Mouse (Mus musculus) cerebellum, adult 2 months (tissue): ENCODE measurements around the gene Trrap. TPM values are rescaled to one million over a fixed set of nuclear protein-coding genes. Genes with fewer than 3 reads are reported as not detected.

Source experiments
- DNase-seq, 2 experiments: peaks; one replicate each; pipeline ENCODE4 v3.0.0; 2021
- H3K27ac ChIP-seq: fragments of 200-500 bp; 2 replicates; pipeline ENCODE4 v1.5.1; 2012; ENCODE audit warnings: low read length, control low read depth, inconsistent platforms; ENCODE audit not compliant: insufficient read depth
- H3K27me3 ChIP-seq: fragments of 200-500 bp; 2 replicates; pipeline ENCODE4 v1.6.1; 2012; ENCODE audit warnings: inconsistent platforms, mild to moderate bottlenecking, low read length, moderate library complexity; ENCODE audit not compliant: control insufficient read depth, insufficient read depth
- H3K4me1 ChIP-seq: fragments of 200-500 bp; 2 replicates; pipeline ENCODE4 v1.6.1; 2011; ENCODE audit warnings: low read length; ENCODE audit not compliant: control insufficient read depth, insufficient read depth
- H3K4me3 ChIP-seq: fragments of 200-500 bp; replicated peaks from 2 replicates; pipeline ENCODE3; 2011; ENCODE audit warnings: mild to moderate bottlenecking, low read depth, low read length, control low read depth; ENCODE audit not compliant: insufficient read depth
- CTCF ChIP-seq: fragments of 200-500 bp; IDR thresholded peaks from 2 replicates; pipeline ENCODE4 v1.5.1; 2011; ENCODE audit warnings: low read depth, mild to moderate bottlenecking, control low read depth, low read length, moderate library complexity, borderline replicate concordance; ENCODE audit not compliant: insufficient read depth
- POLR2A ChIP-seq: fragments of 200-500 bp; IDR thresholded peaks from 2 replicates; pipeline ENCODE4 v1.6.1; 2011; ENCODE audit warnings: low read length, control low read depth, borderline replicate concordance; ENCODE audit not compliant: insufficient read depth
- WGBS: fragments of 180-500 bp; shearing (Covaris S2); methylation state at CpG from one replicate; pipeline ENCODE4 v1.1.7; 2018; 5-methylcytosine and 5-hydroxymethylcytosine counted together
- polyA plus RNA-seq: library from polyadenylated mRNA; depleted of rRNA; stranded (reverse); fragments of >200 nt; gene quantifications from 2 replicates; pipeline ENCODE4 v1.2.3, GENCODE M21; 2012

Trrap gene
- polyA plus RNA-seq, 1 experiment, result 128 TPM

DNA sequence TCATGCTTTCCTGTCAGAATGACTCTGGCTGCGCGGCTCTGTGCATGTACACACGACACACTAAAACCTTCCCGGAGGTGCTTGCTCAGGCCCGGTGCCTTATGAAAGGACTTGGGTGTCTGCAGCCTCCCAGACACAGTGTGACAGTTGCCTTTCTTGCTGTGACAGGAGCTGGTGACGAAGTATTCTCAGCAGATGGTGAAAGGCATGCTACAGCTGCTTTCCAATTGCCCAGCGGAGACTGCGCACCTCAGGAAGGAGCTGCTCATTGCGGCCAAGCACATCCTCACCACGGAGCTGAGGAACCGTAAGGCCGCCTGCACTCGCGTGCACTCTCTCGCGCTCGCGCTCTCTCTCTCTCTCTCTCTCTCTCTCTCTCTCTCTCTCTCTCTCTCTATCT is 18.9 kb downstream of the Trrap start:
- no peak for DNase-seq

DNA sequence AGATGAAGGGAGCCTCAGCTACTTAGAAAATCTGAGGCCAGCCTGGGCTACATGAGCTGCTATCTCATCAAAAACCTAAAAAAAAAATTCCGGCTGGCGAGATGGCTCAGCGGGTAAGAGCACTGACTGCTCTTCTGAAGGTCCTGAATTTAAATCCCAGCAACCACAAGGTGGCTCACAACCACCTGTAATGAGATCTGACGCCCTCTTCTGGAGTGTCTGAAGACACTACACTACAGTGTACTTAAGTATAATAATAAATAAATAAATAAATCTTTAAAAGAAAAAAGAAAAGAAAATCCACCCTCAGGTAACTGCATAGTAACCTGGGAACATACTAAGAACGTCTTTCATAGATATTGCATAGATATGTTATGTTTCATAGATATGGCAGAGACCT is 25.8 kb downstream of the Trrap start:
- Histone ChIP-seq H3K27me3 (no peaks in the 10 kb centered on the region), H3K4me3 (no peak overlapping the region), H3K27ac (no peak overlapping the region), H3K4me1 (no peaks in the 10 kb centered on the region)
- DNase-seq, result no peak
- TF ChIP-seq POLR2A (no peak), CTCF (no peak)
- 89% methylated on average over 5 of the region's 5 CpGs for WGBS

More for the DNA sequence above, 18.9 kb downstream of the Trrap start:
- Histone ChIP-seq H3K27me3 (no peaks in the 10 kb centered on the region), H3K4me3 (no peak overlapping the region), H3K27ac (no peak overlapping the region), H3K4me1 (no peaks in the 10 kb centered on the region)
- TF ChIP-seq POLR2A (no peak), CTCF (no peak)
- WGBS, result 95% methylated on average over 18 of the region's 18 CpGs

DNA sequence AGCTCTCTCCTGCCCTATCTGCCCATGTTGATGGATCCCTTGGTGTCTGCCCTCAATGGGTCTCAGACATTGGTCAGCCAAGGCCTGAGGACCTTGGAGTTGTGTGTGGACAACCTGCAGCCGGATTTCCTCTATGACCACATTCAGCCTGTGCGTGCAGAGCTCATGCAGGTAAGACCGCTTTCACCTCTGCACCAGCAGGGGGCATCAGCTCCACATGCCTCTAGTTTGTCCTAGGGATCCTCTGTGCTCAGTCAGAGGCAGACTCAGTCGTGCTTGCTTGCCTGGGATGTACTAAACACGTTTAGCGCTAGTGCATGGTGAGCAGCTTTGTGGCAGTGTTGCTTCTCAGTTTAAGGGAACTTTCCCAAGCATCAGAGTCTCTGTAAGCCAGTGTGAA is 27.2 kb downstream of the Trrap start:
- H3K4me3 ChIP-seq, result no peak overlapping the region
- no peak overlapping the region for H3K27ac ChIP-seq
- no peaks in the 10 kb centered on the region for H3K4me1 ChIP-seq
- WGBS, result 64% methylated on average over 6 of the region's 6 CpGs
- no peaks in the 10 kb centered on the region for H3K27me3 ChIP-seq
- peak; percentile 30 to 38 for DNase-seq
- no peak for TF ChIP-seq POLR2A
- TF ChIP-seq CTCF, result peak; percentile 67

DNA sequence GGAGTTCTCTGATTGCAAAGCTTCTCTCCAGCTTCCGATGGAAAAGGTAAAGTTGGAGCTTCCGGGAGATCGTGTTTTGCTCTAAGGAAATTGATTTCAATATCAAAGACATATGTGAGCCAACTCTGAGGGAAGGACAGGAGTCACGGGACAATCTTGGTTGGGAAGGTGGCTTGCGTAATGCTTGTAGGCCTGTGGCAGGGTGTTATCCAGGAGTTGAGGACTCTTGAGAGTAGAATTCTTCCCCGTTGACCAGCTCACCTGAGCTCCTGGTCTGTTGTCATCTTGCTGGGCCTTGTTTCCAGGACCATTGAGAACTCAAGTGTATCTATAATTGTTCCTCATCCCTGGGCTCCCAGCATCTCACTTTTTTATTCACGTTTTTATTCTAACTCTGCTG is 29.6 kb downstream of the Trrap start:
- no peak overlapping the region for H3K27ac ChIP-seq
- no peaks in the 10 kb centered on the region for H3K4me1 ChIP-seq
- H3K4me3 ChIP-seq, result no peak overlapping the region
- TF ChIP-seq POLR2A, result no peak
- TF ChIP-seq CTCF, result no peak
- 92% methylated on average over 7 of the region's 7 CpGs for WGBS
- no peak for DNase-seq
- no peaks in the 10 kb centered on the region for H3K27me3 ChIP-seq

DNA sequence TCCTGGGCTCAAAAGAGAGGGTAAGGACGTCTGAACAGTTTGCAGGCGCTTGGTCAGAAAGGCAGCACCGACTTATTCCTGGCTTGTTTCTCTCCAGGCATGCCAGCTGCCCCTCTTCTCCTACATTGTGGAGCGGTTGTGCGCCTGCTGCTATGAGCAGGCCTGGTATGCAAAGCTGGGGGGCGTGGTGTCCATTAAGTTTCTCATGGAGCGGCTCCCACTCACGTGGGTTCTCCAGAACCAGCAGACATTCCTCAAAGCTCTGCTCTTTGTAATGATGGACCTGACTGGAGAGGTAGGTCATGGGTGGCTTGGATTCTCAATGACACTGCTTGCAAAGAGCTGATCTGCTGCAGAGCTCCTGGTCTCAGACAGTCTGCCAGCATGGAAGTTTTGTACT is 35.5 kb downstream of the Trrap start:
- Histone ChIP-seq H3K27me3 (no peaks in the 10 kb centered on the region), H3K4me3 (no peak overlapping the region), H3K4me1 (no peaks in the 10 kb centered on the region), H3K27ac (no peak overlapping the region)
- WGBS, result 94% methylated on average over 8 of the region's 8 CpGs
- no peak for TF ChIP-seq CTCF
- no peak for TF ChIP-seq POLR2A
- no peak for DNase-seq

DNA sequence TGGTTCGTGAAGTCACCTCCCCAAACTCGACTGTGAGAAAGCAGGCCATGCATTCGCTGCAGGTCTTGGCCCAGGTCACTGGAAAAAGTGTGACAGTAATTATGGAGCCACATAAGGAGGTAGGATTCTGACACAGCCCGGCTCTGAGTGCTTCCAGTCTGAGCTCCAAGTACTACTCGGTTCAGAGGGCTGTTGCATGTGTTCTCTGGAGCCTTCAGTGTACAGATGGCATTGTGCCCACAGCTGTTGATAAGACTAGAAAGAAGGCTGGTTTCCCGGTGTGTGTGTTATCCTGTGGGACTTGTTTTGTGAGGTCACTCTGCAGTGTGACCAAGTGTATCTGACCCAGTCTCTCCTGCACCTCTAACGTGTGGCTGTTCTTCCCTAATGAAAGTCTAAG is 36.6 kb downstream of the Trrap start:
- TF ChIP-seq POLR2A (no peak), CTCF (no peak)
- H3K4me1 ChIP-seq, result no peaks in the 10 kb centered on the region
- 87% methylated on average over 7 of the region's 7 CpGs for whole genome bisulfite sequencing
- no peak for DNase-seq
- H3K27me3 ChIP-seq, result no peaks in the 10 kb centered on the region
- no peak overlapping the region for H3K4me3 ChIP-seq
- H3K27ac ChIP-seq, result no peak overlapping the region

DNA sequence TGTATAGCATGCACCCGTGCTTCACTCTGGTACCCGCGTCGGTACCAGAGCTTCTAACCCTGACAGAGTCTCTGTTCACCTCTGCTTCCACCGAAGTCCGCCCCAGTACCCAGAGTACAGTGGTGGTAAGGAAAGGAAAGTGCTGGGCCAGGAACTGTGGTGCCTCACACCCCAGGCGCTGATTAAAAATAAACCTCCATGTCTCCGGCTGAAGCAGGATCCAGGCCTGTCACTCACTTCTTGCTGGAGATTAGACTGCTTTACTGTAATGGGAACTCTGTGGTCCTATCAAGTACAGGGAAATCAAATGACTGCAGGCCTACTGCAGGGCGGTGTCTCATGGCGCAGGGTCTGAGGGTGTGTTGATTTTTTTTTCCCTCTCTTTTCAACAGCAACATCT is 39.4 kb downstream of the Trrap start:
- H3K27ac ChIP-seq, result no peak overlapping the region
- DNase-seq, result no peak
- H3K27me3 ChIP-seq, result no peaks in the 10 kb centered on the region
- no peak for TF ChIP-seq CTCF
- 96% methylated on average over 10 of the region's 10 CpGs for WGBS
- no peaks in the 10 kb centered on the region; the same call in 1 of the 2 replicates for H3K4me1 ChIP-seq
- H3K4me3 ChIP-seq, result no peak overlapping the region

DNA sequence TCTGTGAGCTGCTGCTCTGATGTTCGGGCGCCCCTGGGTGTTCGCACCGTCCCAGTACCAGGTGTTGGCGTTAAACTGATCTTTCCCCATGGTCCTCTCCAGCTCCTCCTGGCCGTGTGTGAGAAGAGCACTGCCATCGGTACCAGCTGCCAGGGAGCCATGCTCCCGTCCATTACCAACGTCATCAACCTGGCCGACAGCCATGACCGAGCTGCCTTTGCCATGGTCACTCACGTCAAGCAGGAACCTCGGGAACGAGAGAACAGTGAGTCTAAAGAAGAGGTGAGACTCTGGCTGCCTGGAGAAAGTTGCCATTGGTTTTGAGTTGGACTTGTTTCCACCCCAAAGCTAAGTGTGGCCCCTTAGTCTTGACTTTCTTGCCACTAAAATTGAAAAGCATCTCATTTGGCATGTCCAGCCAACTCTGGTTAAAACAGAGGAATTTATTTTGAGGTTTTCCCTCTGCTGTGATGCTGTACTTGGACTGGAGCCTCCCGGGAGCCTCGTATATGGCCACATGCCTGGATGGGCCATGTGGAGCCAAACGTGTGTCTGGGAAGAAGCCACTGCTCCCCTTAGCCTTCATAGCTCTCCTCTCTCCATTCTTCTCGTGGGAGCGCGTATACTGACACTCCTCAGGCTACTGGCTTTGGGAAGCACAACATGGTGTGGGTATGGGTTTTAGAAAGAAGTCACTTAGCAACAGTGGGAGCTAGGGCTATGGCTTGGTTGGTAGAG is 61.0 kb downstream of the Trrap start:
- 17% methylated on average over 20 of the region's 20 CpGs for WGBS
- DNase-seq, result peak; percentile 83 to 84
- H3K4me1 ChIP-seq, result peaks cover 19% of the 10 kb centered on the region
- TF ChIP-seq CTCF, result no peak
- TF ChIP-seq POLR2A, result no peak
- no peak overlapping the region for H3K4me3 ChIP-seq
- peak overlapping the region; percentile 50; the same call in 1 of the 2 replicates for H3K27ac ChIP-seq
- no peaks in the 10 kb centered on the region for H3K27me3 ChIP-seq
